Mouse (Mus musculus): ENCODE measurements around the gene Olfr1443. TPM values are rescaled to one million over a fixed set of nuclear protein-coding genes. Genes with fewer than 3 reads are reported as not detected.

The Olfr1443 gene
- total RNA-seq (2023): not detected

DNA sequence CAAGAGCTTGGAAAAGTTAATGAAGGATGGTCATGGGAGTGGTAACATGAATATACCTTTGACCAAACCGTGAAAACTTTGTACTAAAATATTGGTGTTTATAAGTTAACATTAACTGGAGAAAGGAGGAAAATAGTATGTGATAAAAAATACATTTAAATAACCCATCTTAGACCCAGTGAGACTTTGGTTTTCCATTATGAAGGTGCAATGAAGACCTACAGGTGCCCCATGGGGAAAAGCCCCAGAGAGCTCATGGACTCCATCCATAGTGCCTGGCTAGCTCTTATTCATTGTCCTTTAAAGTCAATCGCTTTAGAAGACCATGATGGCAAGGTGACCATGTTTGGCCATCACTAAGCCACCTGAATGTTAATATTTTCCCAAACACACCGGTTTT is at the start of gene Olfr1443:
Olfr1443 (plus strand) TSS at position 301 of the 400 bp plus-strand sequence.

DNA sequence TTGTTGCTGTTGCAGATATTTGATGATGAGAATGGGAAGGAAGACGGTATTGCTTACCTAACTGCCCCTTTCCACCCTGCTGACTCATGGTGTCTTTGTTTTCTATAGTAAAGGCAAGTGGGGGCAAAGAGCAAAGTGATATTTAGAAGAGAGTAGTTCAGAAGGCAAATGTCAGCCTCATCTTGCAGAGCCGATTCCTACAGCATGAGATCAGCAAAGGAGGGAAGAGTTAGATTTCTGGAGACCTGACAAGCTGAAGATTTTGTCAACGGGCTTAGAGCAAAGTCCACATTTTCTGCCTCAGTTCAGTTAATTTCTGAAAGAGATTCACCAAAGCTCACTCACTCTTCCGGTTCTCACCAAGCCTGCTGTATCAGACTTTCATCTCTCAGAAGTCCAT is 44.7 kb upstream of the Olfr1443 start, which contains the start of gene Glyat:
Glyat (plus strand) TSS at position 133 of the 400 bp plus-strand sequence.

GRCm38 (mm10) chr19:12670139-12670538 is 7.8 kb upstream of the Olfr1443 start, which contains the start of gene Olfr1442:
TSS of gene Olfr1442 (plus strand) at chr19:12670439.

GRCm38 (mm10) chr19:12695590-12695989 is 17.7 kb downstream of the Olfr1443 start, which contains the start of gene Keg1:
TSS of gene Keg1 (plus strand) at chr19:12695786.

Other genes starting within 250 kb of the Olfr1443 start
- gene Mpeg1, start 217.3 kb upstream of the Olfr1443 start, total RNA-seq (2023): 15.2 TPM
- gene Dtx4, start 176.7 kb upstream of the Olfr1443 start, total RNA-seq (2023): 6.8 TPM
- gene Fam111a, start 132.4 kb upstream of the Olfr1443 start, total RNA-seq (2023): 27.1 TPM
- gene Gm4952, start 78.1 kb upstream of the Olfr1443 start, total RNA-seq (2023): not detected
- gene Glyat, start 44.8 kb upstream of the Olfr1443 start, total RNA-seq (2023): not detected
- gene Olfr1442, start 7.7 kb upstream of the Olfr1443 start, total RNA-seq (2023): not detected
- not detected for gene Keg1, start 17.7 kb downstream of the Olfr1443 start, total RNA-seq (2023)
- gene Cntf, start 87.5 kb downstream of the Olfr1443 start, total RNA-seq (2023): 4.3 TPM
- 67.2 TPM for gene Zfp91, start 118.0 kb downstream of the Olfr1443 start, total RNA-seq (2023)
- gene Lpxn, start 118.1 kb downstream of the Olfr1443 start, total RNA-seq (2023): 47.4 TPM
- gene Gm5244, start 168.6 kb downstream of the Olfr1443 start, total RNA-seq (2023): 1.5 TPM
- gene Olfr1444, start 179.2 kb downstream of the Olfr1443 start, total RNA-seq (2023): 0.31 TPM
- not detected for gene Olfr1445, start 205.7 kb downstream of the Olfr1443 start, total RNA-seq (2023)
- not detected for gene Olfr1446, start 215.4 kb downstream of the Olfr1443 start, total RNA-seq (2023)
- not detected for gene Olfr1447, start 225.6 kb downstream of the Olfr1443 start, total RNA-seq (2023)
- gene Olfr1448, start 246.3 kb downstream of the Olfr1443 start, total RNA-seq (2023): not detected

Measured in CD8-positive naive resting alpha-beta T cell, adult 57 days (primary cell).